Mouse (Mus musculus): ENCODE data around the gene Aspscr1.

- TF ChIP-seq POLR2A (IDR thresholded peaks at IDR 0.05; ENCODE audit: control insufficient read depth, extremely low read depth, insufficient read depth, low read length, poor library complexity) (no peak), CTCF (IDR thresholded peaks at IDR 0.05; ENCODE audit: borderline replicate concordance, control insufficient read depth, extremely low read depth, insufficient read depth, low read length, poor library complexity) (no peak)
Observed at GRCm38 (mm10) chr11:120676951-120677350, 4.2 kb downstream of the Aspscr1 start.

Measured in thymus, adult 2 months (tissue).